Mouse (Mus musculus) left cerebral cortex, adult 2 months (tissue): ENCODE measurements around the gene Cracr2b. TPM values are rescaled to one million over a fixed set of nuclear protein-coding genes. Genes with fewer than 3 reads are reported as not detected.

Source experiments
- DNase-seq, 2 experiments: peaks; one replicate each; pipeline ENCODE4 v3.0.0; 2021 to 2022; ENCODE audit warnings: low spot score in 2 of 2, mixed read lengths in 1 of 2; ENCODE audit errors: extremely low spot score in 1 of 2
- H3K27ac ChIP-seq: fragments of 200-600 bp; 2 replicates; pipeline ENCODE4 v1.8.1; 2022
- H3K4me3 ChIP-seq: fragments of 200-600 bp; 2 replicates; pipeline ENCODE4 v1.8.1; 2022
- CTCF ChIP-seq: fragments of 200-600 bp; IDR thresholded peaks from 2 replicates; pipeline ENCODE4 v1.8.1; 2022; ENCODE audit warnings: antibody characterized with exemption, mild to moderate bottlenecking, moderate library complexity
- intact Hi-C: fragments of 180-260 bp; cut with DNase I; formaldehyde crosslinking; loops from one replicate; pipeline ENCODE4 v1.15.1; 2025
- long read RNA-seq, 2 experiments: library from polyadenylated mRNA; stranded (forward); transcript quantifications; one replicate each; pipeline ENCODE4 v2.0.0; 2021; ENCODE audit warnings: borderline mapping rate in 2 of 2
- total RNA-seq, 2 experiments: library from RNA; stranded (reverse); gene quantifications; 2 replicates each; pipeline ENCODE4 v1.2.3; 2021

The Cracr2b gene
- total RNA-seq = 1 to 10 TPM; 3.7 to 5.1 TPM
- long read RNA-seq, experiment 1, partial matches to known transcripts = 1 of 4 reads
- long read RNA-seq, experiment 1, other reads (novel, unspliced or antisense) = 3 of 4 reads
- long read RNA-seq, experiment 2, partial matches to known transcripts = 1 of 3 reads
- long read RNA-seq, experiment 2, other reads (novel, unspliced or antisense) = 2 of 3 reads

DNA sequence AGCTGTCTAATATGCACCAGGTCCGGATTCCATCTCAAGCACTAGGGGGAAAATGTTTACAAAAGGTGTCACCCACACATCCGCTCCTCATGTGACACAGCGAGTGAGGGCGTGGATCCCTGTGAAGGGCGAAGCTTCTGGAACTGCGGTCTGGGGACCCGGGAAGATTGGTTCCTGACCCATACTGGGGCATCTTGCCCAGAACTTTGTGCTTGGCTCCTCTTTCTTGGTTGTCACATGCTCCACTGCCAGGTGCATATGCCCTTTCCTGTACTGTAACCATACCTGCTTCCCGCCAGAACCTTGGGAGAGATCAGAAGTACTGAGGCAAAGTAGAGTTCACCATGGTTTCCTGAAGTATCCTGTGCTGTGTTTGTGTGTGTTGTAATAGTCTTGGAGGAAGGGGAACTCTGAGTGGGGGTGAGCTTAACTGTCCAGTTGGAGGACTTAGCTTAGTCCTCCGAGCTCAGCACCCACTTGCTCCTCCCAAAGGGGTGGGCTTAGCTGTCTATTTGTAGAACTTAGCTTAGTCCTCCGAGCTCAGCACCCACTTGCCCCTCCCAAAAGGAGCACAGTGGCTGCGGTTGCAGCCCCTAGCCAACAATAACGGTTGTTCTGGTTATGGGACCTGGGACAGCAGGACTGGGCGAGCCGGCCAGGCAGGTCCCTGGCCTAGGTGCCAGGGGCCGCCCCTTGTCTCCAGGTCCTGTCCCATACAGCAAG lies at the start of gene Cracr2b:
TSS of gene Cracr2b (plus strand) at position 704 of the 723 bp plus-strand sequence.
- Histone ChIP-seq H3K4me3 (peak within 1 kb of the TSS; percentile 45), H3K27ac (peak within 1 kb of the TSS; percentile 47)
- intact Hi-C loops = no loop called here
- no peak for TF ChIP-seq CTCF
- DNase-seq = no peak

- no peak overlapping the region for H3K27ac ChIP-seq
- intact Hi-C loops = no loop called here
Observed at GRCm38 (mm10) chr7:141411667-141412066, 49.2 kb upstream of the Cracr2b start.

GRCm38 (mm10) chr7:141413331-141413730 lies 47.6 kb upstream of the Cracr2b start:
- no peak for DNase-seq
- intact Hi-C loops = no loop called here
- Histone ChIP-seq H3K27ac (peak overlapping the region; percentile 98), H3K4me3 (peak overlapping the region; percentile 89)
- no peak for TF ChIP-seq CTCF

More at GRCm38 (mm10) chr7:141411667-141412066, 49.2 kb upstream of the Cracr2b start:
- DNase-seq = no peak
- no peak overlapping the region for H3K4me3 ChIP-seq
- TF ChIP-seq CTCF = no peak

DNA sequence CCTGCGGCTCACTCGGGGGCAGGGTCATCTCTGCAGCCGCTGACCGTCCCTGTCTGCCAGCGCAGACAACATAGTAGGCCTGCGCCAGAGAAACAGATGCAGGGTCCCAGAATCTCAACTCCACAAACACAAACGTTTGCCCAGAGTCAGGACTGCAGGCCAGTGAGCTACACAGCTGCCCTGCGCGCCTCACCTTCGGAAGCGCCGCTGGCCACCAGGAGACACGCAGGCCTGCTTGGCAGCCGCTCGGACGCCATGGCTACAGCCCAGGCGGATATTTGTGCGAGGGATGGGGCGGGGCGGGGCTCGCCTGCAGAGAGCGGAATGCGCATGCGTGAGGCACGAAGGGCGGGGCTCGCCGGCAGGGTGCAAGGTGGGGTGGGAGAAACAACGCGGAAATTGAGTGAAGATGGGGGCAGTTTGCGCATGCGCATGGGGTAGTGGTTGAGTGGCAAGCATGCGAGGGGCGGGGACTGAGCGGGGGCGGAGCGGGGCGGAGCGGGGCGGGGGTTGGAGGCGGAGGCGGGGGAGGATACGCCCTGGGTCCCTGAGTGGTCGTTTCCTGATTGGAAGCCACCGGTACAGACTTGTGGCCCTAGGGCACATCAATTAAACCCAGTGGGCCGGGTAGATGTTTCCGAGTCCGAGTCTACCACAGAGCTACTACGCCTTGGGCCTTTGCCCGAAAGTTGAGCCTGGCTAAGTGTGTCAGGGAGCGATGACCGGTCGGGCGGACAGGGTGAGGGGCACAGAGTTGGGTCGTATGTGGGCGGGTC lies 46.9 kb upstream of the Cracr2b start, which contains the start of gene Gatd1:
TSS of gene Gatd1 (minus strand) at position 328 of the 776 bp plus-strand sequence.
- intact Hi-C loops = loop anchor here (2.0 kb wide), 1 partner anchor 15 kb away; the partner anchor contains the start of gene Cend1
- H3K27ac ChIP-seq = peak within 1 kb of the TSS; percentile 98
- no peak; the same call in 1 of the 2 replicates for TF ChIP-seq CTCF
- DNase-seq = peak; percentile 99
- peak within 1 kb of the TSS; percentile 89 for H3K4me3 ChIP-seq

DNA sequence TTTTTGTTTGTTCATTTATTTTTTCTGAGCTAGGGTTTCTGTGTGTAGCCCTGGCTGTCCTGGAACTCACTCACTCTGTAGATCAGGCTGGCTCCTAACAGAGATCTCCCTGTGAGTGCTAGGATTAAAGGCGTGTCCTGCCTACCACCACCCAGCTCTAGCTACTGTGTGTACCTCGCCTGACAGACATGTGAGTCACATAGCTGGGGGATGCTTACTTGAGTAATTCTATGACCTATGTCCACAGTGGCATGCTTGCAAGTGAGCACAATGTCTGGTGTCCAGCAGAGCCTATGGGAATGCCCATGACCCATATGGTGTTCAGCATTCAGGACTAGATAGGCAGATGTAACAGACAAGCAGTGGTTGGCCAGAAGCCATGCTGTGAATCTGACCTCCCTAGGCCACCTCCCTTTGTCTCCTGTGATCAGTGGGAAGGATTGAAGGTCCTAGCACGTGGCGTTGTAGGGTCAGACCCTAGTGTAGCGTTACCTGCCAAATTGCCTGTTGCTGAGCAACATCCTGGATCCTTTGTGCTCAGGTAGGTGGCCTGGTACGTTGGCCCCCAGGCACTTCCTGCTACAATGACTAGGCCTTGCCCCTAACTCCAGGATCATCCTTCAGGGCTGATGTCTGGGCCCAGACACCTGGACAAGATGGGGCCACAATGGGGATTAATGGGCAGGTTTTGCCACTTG lies 44.6 kb upstream of the Cracr2b start:
- Histone ChIP-seq H3K27ac (no peak overlapping the region), H3K4me3 (no peak overlapping the region)
- no peak for DNase-seq
- no peak for TF ChIP-seq CTCF
- intact Hi-C loops = no loop called here

DNA sequence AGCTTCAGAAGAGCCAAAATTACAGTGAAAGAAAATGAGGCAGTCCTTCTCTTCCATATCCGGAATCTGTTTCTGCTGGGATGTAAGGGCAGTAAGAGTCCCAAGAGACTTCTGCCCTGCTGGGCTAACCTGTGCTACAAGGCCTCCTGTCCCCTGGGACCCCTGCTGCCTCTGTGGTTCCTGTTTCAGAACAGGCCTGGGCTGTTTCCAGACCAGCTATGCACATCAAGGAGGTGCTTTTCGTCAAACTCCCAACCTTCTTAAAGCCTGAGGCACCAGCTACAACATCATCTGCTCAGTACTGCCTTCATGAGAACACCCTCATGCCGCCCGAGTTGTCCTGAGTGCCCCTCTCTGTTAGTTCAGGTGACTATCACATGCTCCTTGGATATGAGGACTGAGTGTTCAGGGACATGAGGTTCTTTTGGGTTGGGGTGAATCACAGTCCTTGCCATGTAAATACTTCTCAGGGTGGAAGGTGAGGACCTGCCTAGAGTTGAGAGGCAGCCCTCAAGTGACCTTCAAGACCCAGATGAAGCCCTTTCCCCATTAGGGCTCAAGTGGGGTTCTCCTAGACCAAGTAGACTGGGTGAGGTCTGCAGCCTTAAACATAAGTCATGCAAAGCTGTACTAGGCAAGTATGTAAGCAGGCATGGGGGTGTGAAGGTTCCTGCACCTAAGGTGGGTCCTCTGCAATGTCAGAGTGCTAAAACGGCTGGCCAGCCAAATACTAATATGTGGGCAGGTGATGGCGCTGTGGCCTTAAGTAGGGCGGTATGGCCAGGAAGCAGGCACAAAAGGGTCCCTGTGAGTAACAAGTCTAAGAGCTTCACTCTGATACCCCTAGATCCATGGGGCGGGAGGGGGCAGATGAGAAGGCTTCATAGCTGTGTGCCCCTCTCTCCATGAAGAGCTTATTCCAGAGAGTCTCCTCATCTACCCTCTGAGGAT lies 42.9 kb upstream of the Cracr2b start:
- no peak for DNase-seq
- Histone ChIP-seq H3K27ac (no peak overlapping the region), H3K4me3 (no peak overlapping the region)
- TF ChIP-seq CTCF = no peak
- intact Hi-C loops = no loop called here

DNA sequence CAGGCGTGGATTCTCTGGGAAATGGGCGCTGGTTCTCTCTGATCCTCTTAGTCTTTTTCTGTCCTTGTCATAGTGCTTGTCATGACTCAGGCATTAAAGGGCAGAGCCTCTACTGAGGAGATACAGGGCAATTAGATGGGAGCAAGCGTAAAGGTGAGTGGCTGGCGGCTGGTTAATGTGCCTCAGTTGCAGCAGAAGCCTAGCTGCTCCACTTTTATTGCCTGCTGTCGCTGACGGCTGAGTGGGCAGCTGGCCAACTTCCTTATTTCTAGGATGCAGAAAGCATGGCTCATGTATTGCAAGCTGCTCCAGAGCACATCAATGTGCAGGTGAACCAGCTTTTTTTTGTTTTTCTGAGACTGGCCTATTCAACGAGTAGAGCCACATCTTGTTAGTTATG lies 41.9 kb upstream of the Cracr2b start:
- intact Hi-C loops = no loop called here
- no peak for TF ChIP-seq CTCF
- peak in 1 of 2 experiments; percentile 33 for DNase-seq
- Histone ChIP-seq H3K27ac (no peak overlapping the region), H3K4me3 (no peak overlapping the region)

GRCm38 (mm10) chr7:141420030-141420702 lies 40.7 kb upstream of the Cracr2b start:
- no peak overlapping the region for H3K27ac ChIP-seq
- no peak for DNase-seq
- H3K4me3 ChIP-seq = no peak overlapping the region
- intact Hi-C loops = no loop called here
- TF ChIP-seq CTCF = no peak

DNA sequence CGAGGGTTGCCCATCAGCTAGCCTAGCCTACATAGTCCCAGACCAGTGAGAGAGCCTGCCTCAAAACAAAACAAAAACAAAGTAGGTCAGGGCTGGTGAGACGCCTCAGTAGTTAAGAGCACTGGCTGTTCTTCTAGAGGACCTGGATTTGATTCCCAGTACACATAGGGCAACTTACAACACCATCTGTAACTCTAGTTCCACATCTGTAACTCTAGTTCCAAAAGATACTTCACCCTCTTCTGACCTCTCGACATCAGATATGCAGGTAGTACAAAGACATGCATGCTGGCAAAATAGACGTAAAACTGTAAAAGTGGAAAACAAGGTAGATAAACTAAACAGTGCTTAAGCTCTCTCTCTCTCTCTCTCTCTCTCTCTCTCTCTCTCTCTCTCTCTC lies 37.1 kb upstream of the Cracr2b start:
- H3K4me3 ChIP-seq = no peak overlapping the region
- DNase-seq = no peak
- H3K27ac ChIP-seq = no peak overlapping the region
- intact Hi-C loops = no loop called here
- TF ChIP-seq CTCF = no peak

DNA sequence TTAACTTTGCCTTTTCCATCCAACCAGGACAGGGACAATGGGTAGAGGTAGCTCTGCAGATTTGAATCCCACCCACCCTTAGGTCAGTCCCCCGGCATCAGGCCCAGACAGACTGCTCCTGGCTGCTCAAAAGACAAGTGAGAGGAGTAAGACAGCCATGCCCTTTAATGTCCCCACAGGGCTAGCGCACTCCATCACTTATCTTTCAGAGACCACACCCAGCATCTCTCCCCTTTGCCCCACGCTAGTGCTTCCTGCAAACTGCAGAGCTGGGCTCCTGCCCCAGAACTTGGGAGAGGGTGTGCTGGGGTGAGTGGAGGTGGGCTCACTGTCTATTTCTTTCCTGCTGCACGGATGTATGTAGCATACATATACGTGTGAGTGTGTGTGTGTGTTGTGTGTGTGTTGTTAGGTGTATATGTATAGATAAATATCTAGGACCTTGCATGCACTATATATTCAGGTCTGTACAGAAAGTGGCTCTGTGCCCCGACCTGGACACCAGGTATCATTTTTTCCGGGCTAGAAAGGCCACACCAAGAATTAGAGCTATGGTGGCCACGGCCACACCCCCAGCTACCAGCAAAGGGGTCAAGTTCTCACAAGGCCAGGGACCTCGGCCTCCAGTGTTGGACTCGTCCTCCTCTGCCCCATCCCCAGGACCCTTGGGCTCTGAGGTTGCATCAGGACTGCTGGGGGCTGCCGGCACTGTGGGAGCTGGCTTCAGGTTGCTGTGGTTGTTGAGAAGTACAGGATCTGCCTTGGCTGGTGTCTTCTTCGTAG lies 33.8 kb upstream of the Cracr2b start:
- no peak for TF ChIP-seq CTCF
- no peak for DNase-seq
- Histone ChIP-seq H3K4me3 (no peak overlapping the region), H3K27ac (no peak overlapping the region)
- intact Hi-C loops = no loop called here
